Mouse (Mus musculus) mouse trophoblast stem cell (cell line): ENCODE measurements around the gene Clec3b.

Experiments used
- in situ Hi-C, 2 experiments: fragments of 300-500 bp; cut with MseI, MboI; formaldehyde crosslinking; loops; 2 replicates in 1 of 2; 3 replicates in 1 of 2; pipeline ENCODE4 v1.15.1; 2025

Gene Clec3b

DNA sequence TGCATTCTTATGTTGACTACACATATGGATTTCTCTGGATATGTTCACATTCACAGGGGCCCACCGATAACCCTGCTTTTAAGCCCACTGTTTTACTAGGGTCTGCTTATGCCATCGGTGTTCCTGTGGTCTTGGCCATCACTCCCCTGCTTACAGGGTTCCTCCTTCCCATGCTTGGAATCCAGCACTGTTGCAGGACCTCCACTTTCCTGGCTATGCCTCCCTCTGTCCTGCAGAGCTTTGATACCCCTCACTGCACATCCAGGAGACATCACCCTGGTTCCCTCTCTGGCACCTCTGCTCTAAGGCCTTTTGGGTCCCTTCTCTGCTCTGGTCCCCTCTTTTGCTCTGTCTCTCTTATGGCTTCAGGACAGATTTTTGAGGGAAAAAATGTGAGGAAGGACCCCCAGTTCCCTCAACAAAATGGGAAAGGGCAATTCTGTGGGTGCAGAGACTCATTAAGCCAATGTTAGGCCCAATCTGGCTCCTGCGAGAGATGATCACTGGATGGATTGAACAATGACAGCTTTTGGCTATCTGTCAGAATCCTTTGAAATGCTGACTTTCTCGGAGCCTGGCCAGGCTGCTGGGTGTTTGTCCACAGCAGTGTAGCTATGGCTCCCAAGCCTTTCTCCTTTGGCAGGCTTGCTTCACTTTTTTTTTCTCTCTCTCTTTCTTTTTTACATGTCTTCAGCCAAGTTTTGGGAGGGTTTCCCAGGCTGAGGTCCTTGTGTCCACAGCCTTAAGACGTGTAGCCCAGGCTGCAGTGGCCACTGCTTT is at the start of gene Clec3b:
Clec3b (plus strand) TSS at position 706 of the 780 bp plus-strand sequence.
- in situ Hi-C loops = loop anchor here (10.0 kb wide), 1 partner anchor 294 kb away; no protein-coding TSS in a partner anchor

GRCm38 (mm10) chr9:123103425-123103824 is 47.3 kb upstream of the Clec3b start:
- in situ Hi-C loops = no loop called here

- in situ Hi-C loops = no loop called here
These were observed 46.4 kb upstream of the Clec3b start for GRCm38 (mm10) chr9:123104362-123104761.

GRCm38 (mm10) chr9:123107186-123107585 is 43.6 kb upstream of the Clec3b start:
- in situ Hi-C loops = no loop called here

GRCm38 (mm10) chr9:123109188-123109587 is 41.6 kb upstream of the Clec3b start:
- in situ Hi-C loops = no loop called here

DNA sequence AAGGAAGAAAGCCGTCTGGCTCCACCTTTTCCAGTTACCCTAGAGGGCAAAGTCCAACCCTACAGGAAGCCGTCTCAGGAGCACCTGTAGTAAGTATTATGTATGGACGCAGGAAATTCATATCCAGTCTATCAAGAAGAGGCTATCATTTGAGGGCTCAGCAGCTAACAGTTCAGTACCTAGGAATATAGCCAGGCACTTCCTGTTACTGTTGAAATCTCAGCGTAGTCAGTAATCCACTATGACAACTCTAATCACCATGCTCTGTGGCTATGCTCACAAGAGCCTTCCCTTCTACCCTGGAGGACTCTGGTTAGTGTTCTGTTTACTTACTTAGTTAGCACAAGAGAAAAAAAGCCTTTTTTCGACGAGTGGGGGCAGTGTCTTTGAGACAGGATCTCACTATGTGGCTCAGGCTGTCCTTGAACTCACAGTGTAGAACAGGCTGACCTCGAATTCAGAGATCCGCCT is 39.0 kb upstream of the Clec3b start:
- in situ Hi-C loops = no loop called here

- in situ Hi-C loops = no loop called here
These were observed 37.8 kb upstream of the Clec3b start, which contains the start of the genes Zdhhc3 and Exosc7 for GRCm38 (mm10) chr9:123112805-123113521. Gene Zdhhc3, minus strand, starts transcription at chr9:123113205. Gene Exosc7, plus strand, starts transcription at chr9:123113215.

GRCm38 (mm10) chr9:123113931-123114330 is 36.8 kb upstream of the Clec3b start:
- in situ Hi-C loops = no loop called here

DNA sequence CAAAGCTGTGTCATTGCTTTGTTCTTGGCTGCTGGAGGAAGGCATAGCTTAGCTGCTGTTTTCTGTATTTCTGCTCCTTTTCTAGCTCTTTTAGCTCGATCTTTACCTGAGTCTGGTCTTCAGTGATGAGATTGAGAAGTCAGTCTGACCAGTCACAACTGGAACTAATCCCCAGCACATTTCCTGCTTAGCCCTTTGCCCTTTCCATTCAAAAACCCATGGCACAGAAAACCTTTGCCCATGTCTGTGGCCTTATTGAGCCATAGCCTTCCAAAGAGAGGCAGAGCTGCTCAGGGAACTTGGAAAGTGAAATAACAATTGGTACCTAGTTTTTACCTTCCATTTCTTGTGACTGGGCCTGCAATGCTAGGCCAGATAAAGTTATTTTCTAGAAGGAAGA is 35.2 kb upstream of the Clec3b start:
- in situ Hi-C loops = no loop called here

GRCm38 (mm10) chr9:123123017-123123416 is 27.7 kb upstream of the Clec3b start:
- in situ Hi-C loops = no loop called here

GRCm38 (mm10) chr9:123123571-123124412 is 27.0 kb upstream of the Clec3b start:
- in situ Hi-C loops = no loop called here

- in situ Hi-C loops = no loop called here
These were observed 26.2 kb upstream of the Clec3b start for GRCm38 (mm10) chr9:123124413-123124981.

GRCm38 (mm10) chr9:123127663-123128062 is 23.1 kb upstream of the Clec3b start:
- in situ Hi-C loops = no loop called here

- in situ Hi-C loops = no loop called here
These were observed 17.8 kb upstream of the Clec3b start for GRCm38 (mm10) chr9:123132994-123133393.

GRCm38 (mm10) chr9:123136953-123137682 is 13.6 kb upstream of the Clec3b start:
- in situ Hi-C loops = no loop called here

DNA sequence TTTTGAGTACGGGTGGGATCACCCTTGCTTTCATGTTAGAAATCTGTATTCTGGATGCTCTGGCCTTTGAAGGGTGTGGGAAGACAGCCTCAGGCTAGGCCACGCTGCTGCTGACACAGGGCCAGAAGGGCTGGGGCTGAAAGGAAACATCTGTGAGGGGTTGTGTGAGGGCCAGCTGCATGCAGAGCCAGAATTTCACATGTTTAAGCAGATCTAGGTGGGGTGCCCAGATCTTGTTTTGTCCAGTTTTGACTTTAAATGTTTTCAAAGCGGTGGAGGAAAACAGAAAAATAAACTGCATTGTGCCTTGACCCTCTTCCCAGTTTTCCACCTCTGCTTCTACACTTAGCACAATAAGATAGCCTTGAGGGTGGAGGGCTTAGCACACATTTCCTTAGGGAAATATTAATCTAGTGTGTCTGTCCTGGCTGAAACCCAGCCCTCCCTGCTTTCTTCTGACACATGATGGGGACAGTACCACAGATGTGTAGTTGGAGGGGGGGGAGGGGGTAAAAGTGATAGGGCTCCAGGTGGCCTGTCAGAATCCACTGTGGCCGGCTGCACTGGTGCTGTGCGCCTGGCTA is 11.8 kb upstream of the Clec3b start:
- in situ Hi-C loops = no loop called here

DNA sequence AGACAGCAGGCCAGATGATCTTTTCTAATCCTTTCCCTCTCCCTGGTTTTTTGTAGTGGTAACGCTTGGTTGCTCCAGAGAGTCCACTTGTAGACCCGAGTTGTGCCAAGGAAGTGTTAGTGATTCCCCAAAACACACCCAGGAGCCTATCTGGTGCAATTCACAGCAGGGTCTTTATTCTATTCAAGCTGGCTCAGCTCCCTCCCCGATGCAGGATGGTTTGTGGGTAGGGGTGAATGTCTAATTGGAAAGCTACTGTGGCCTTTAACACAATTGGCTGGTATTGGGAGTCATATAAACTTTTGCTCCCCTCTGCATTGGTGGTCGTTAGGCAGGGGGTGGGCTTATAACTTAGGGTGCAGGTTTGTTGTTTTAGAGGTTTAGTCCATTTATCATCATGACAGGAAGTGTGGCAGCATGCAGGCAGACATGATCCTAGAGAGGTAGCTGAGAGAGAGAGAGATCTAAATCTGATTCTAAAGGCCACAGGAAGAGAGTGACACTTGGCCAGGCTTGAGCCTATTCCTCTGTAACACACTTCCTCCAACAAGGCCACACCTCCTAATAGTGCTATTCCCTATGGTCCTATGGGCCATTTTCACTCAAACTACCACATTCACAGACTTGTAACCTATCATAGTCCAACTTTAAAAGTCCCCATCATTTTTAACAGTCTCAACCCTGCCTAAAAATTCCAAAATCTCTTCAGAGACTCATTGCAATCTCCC is 10.7 kb upstream of the Clec3b start:
- in situ Hi-C loops = no loop called here

- in situ Hi-C loops = no loop called here
These were observed 2.3 kb upstream of the Clec3b start for GRCm38 (mm10) chr9:123148430-123148829.

DNA sequence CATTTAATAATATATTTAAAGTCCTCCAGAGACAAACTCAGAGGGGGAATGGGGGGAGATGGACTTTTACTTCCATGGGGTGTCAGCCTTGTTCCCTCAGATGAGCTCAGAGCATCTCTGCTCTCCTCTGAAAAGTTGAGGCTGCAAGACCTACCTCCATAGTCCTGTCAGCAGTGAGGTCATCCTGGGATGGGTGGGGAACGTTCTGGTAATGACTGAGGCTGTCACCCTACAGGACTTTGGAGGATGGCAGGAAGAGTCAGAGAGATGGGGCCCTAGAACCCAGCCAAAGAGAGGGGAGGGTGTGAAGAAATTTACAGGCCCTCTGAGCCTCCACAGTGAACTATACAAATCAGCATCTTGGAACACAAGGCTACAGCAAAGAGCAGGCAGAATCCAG is 815 bp downstream of the Clec3b start:
- in situ Hi-C loops = loop anchor here (10.0 kb wide), 1 partner anchor 293 kb away; no protein-coding TSS in a partner anchor
